Mouse (Mus musculus) heart, postnatal 0 days (tissue): Measurements from ENCODE around the gene Tmtc1.

Source experiments
- CTCF ChIP-seq: IDR thresholded peaks from 2 replicates; pipeline ENCODE4 v1.5.1; 2016; ENCODE audit warnings: antibody characterized with exemption, control low read depth, low read depth
- EP300 ChIP-seq: IDR thresholded peaks from 2 replicates; pipeline ENCODE4 v1.6.1; 2016; ENCODE audit warnings: antibody characterized with exemption, low read depth

DNA sequence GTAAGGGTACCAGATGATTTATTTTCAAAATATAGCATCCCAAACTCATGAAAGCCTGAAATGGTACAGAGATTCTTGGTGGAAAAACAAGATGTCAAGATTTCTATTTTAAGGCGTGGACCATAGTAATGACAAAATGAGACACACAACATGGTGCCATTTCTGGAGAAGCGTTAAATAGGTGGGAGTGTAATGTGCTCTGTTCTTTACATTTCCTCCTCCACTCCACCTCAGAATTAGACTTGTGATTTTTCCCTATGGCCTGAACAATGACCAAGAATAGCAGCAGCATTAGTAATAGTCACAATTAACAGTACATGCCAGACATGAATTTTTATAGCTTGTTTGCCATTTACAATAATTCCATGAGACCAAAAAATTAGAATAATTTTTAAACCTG, 102.0 kb downstream of the Tmtc1 start:
- no peak for TF ChIP-seq CTCF
- TF ChIP-seq EP300 = no peak
